8 mouse cellular contexts compared by ENCODE assay signal in genomic region chr11:90029354-90029753, GRCm38 (mm10). TPM values are rescaled to one million over a fixed set of nuclear protein-coding genes. Genes with fewer than 3 reads are reported as not detected.
A peak's percentile ranks its signal among the peaks of the same experiment; 100 is the strongest.
DNase-seq lines count a peak whose midpoint lies in the region; ATAC-seq and TF ChIP-seq lines count a peak whose summit lies in the region.

No protein-coding gene starts in this region.

- H3K27ac ChIP-seq in left cerebral cortex, adult 2 months: no peak overlapping the region
- peak overlapping the region; percentile 13; the same call in 1 of the 2 replicates for H3K27ac ChIP-seq in intestine, embryonic 16.5 days (ENCODE audit: low read length)
- H3K27ac ChIP-seq in liver, embryonic 15.5 days (replicated peaks): no peak overlapping the region
- H3K27ac ChIP-seq in neural tube, embryonic 15.5 days (replicated peaks): no peak overlapping the region

- 38% methylated on average over 10 of the region's 10 CpGs for WGBS in intestine, embryonic 16.5 days
- WGBS in liver, embryonic 15.5 days (ENCODE audit: insufficient replicate concordance): 22% methylated on average over 10 of the region's 10 CpGs
- 36% methylated on average over 10 of the region's 10 CpGs for WGBS in neural tube, embryonic 15.5 days

- no peak for TF ChIP-seq CTCF in left cerebral cortex, adult 2 months (IDR thresholded peaks at IDR 0.05)

- H3K4me3 ChIP-seq in left cerebral cortex, adult 2 months: peak overlapping the region; percentile 16
- H3K4me3 ChIP-seq in intestine, embryonic 16.5 days (ENCODE audit: low read length): peak overlapping the region; percentile 16
- no peak overlapping the region for H3K4me3 ChIP-seq in liver, embryonic 15.5 days (replicated peaks)
- H3K4me3 ChIP-seq in neural tube, embryonic 15.5 days (replicated peaks): no peak overlapping the region

- 0 out of 2 replicates have a peak overlapping the region, but pooled peaks have one; percentile 8 for H3K9ac ChIP-seq in intestine, embryonic 16.5 days (ENCODE audit: low read depth, low read length)
- H3K9ac ChIP-seq in liver, embryonic 15.5 days: no peak overlapping the region
- H3K9ac ChIP-seq in neural tube, embryonic 15.5 days (replicated peaks): no peak overlapping the region

- peak overlapping the region; percentile 34 for H3K4me2 ChIP-seq in intestine, embryonic 16.5 days (ENCODE audit: low read depth, low read length)
- H3K4me2 ChIP-seq in liver, embryonic 15.5 days: peak overlapping the region; percentile 42
- H3K4me2 ChIP-seq in neural tube, embryonic 15.5 days: peak overlapping the region; percentile 54

- H3K9me3 ChIP-seq in intestine, embryonic 16.5 days (ENCODE audit: control insufficient read depth, low read length): no peaks in the 10 kb centered on the region
- H3K9me3 ChIP-seq in liver, embryonic 15.5 days (replicated peaks): no peaks in the 10 kb centered on the region
- no peaks in the 10 kb centered on the region for H3K9me3 ChIP-seq in neural tube, embryonic 15.5 days (replicated peaks)

- peak; percentile 96 for ATAC-seq in granulocyte monocyte progenitor cell, adult 5-6 weeks (replicated peaks; ENCODE audit: poor library complexity, severe bottlenecking)
- no peak for ATAC-seq in intestine, embryonic 16.5 days
- ATAC-seq in liver, embryonic 15.5 days (ENCODE audit: insufficient read depth): no peak
- no peak for ATAC-seq in neural tube, embryonic 15.5 days (ENCODE audit: low FRiP score)

- H3K36me3 ChIP-seq in intestine, embryonic 16.5 days (ENCODE audit: control insufficient read depth, insufficient read depth, low read length): no peaks in the 10 kb centered on the region
- no peaks in the 10 kb centered on the region for H3K36me3 ChIP-seq in liver, embryonic 15.5 days (replicated peaks)
- H3K36me3 ChIP-seq in neural tube, embryonic 15.5 days: no peaks in the 10 kb centered on the region

- intact Hi-C loops in left cerebral cortex, adult 2 months (cut with DNase I): no loop called here
- intact Hi-C loops in left cerebral cortex, postnatal 36 days (cut with DNase I): no loop called here

- H3K4me1 ChIP-seq in intestine, embryonic 16.5 days (ENCODE audit: control insufficient read depth, insufficient read depth, low read length): peaks cover 9% of the 10 kb centered on the region
- H3K4me1 ChIP-seq in liver, embryonic 15.5 days (replicated peaks): peaks cover 3% of the 10 kb centered on the region; the same call in 1 of the 2 replicates
- H3K4me1 ChIP-seq in neural tube, embryonic 15.5 days: peaks cover 31% of the 10 kb centered on the region

- H3K27me3 ChIP-seq in intestine, embryonic 16.5 days (replicated peaks; ENCODE audit: control insufficient read depth, insufficient read depth, low read length): peaks cover 6% of the 10 kb centered on the region; the same call in 1 of the 2 replicates
- peaks cover 39% of the 10 kb centered on the region for H3K27me3 ChIP-seq in liver, embryonic 15.5 days
- H3K27me3 ChIP-seq in neural tube, embryonic 15.5 days (replicated peaks): peaks cover 17% of the 10 kb centered on the region

- peak in 1 of 2 experiments; percentile 17 for DNase-seq in left cerebral cortex, adult 2 months (ENCODE audit: extremely low spot score in 1 of 2, low spot score in 2 of 2)
- no peak for DNase-seq in left cerebral cortex, postnatal 36 days (ENCODE audit: low spot score in 2 of 2)
- DNase-seq in adrenal gland, postnatal 25 days: peak; percentile 57
- DNase-seq in thymus, postnatal 14 days: no peak

RNA-seq across cellular contexts. Expression of gene Tmem100, which starts 0.8 kb away (rescaled TPM):
- 10 to 100 TPM; 15.9 TPM for total RNA-seq in left cerebral cortex, adult 2 months (2021)
- 10 to 100 TPM; 14.5 to 16.1 TPM for total RNA-seq in left cerebral cortex, postnatal 36 days (2021)
- 2.0 and 2.8 TPM in 2 replicates for total RNA-seq in adrenal gland, postnatal 25 days (2021)
- 0.79 TPM in 1 of 2 replicates, not detected in the other for total RNA-seq in granulocyte monocyte progenitor cell, adult 5-6 weeks (2014; fragmentation: Nextera tagmentation)
- 0.46 TPM in 1 of 2 replicates, not detected in the other for total RNA-seq in granulocyte monocyte progenitor cell, adult 5-6 weeks (2017)
- polyA plus RNA-seq in intestine, embryonic 16.5 days (2015; fragmentation: Nextera tagmentation; extraction: Ambion mirVana): 13.1 and 13.4 TPM in 2 replicates
- 0.44 and 0.48 TPM in 2 replicates for polyA plus RNA-seq in liver, embryonic 15.5 days (2015; fragmentation: Nextera tagmentation; extraction: Ambion mirVana)
- 23.0 and 24.1 TPM in 2 replicates for polyA plus RNA-seq in neural tube, embryonic 15.5 days (2015; fragmentation: Nextera tagmentation; extraction: Ambion mirVana)

RNA-seq across cellular contexts. Expression of gene Pctp, which starts 26.7 kb away (rescaled TPM):
- 1 to 10 TPM; 1.1 to 1.3 TPM for total RNA-seq in left cerebral cortex, adult 2 months (2021)
- total RNA-seq in left cerebral cortex, postnatal 36 days (2021): 1 to 10 TPM in 1 of 2 experiments, under 1 TPM in 1; 0.79 to 1.1 TPM
- 7.9 and 9.9 TPM in 2 replicates for total RNA-seq in adrenal gland, postnatal 25 days (2021)
- 16.0 and 24.3 TPM in 2 replicates for total RNA-seq in granulocyte monocyte progenitor cell, adult 5-6 weeks (2014; fragmentation: Nextera tagmentation)
- total RNA-seq in granulocyte monocyte progenitor cell, adult 5-6 weeks (2017): 19.0 and 28.8 TPM in 2 replicates
- polyA plus RNA-seq in intestine, embryonic 16.5 days (2015; fragmentation: Nextera tagmentation; extraction: Ambion mirVana): 24.5 and 25.4 TPM in 2 replicates
- 13.6 and 15.1 TPM in 2 replicates for polyA plus RNA-seq in liver, embryonic 15.5 days (2015; fragmentation: Nextera tagmentation; extraction: Ambion mirVana)
- polyA plus RNA-seq in neural tube, embryonic 15.5 days (2015; fragmentation: Nextera tagmentation; extraction: Ambion mirVana): 1.7 and 4.2 TPM in 2 replicates

Comparison
In these comparisons a context has a peak if more than half of its experiments do, and no peak if none do; other contexts are left out.
1. H3K4me3 ChIP-seq: peak in left cerebral cortex, adult 2 months (single experiment) and intestine, embryonic 16.5 days (single experiment); none in liver, embryonic 15.5 days (single experiment) and neural tube, embryonic 15.5 days (single experiment).
2. Peak in every context shown above with its lines, with median percentiles within 50 percentile points of each other: H3K4me2 ChIP-seq.